Mouse (Mus musculus) liver, adult 2 months (tissue): ENCODE results near the gene Olfr986. TPM values are rescaled to one million over a fixed set of nuclear protein-coding genes. Genes with fewer than 3 reads are reported as not detected.

Source experiments
- DNase-seq: peaks from one replicate; pipeline ENCODE4 v3.0.0-alpha.2; 2011; ENCODE audit warnings: low read depth, low spot score; ENCODE audit errors: extremely low read depth
- H3K27ac ChIP-seq: fragments of 200-500 bp; replicated peaks from 2 replicates; pipeline ENCODE4 v1.5.1; 2012; ENCODE audit warnings: low read depth, mild to moderate bottlenecking, control low read depth, inconsistent platforms, low read length; ENCODE audit not compliant: insufficient read depth
- H3K27me3 ChIP-seq: fragments of 200-500 bp; 2 replicates; pipeline ENCODE4 v1.6.1; 2012; ENCODE audit warnings: mild to moderate bottlenecking, moderate library complexity, low read length, inconsistent platforms; ENCODE audit not compliant: control insufficient read depth, insufficient read depth
- H3K36me3 ChIP-seq: fragments of 200-500 bp; 2 replicates; pipeline ENCODE4 v1.6.1; 2012; ENCODE audit warnings: low read length, inconsistent platforms; ENCODE audit not compliant: control insufficient read depth, insufficient read depth
- H3K4me1 ChIP-seq: fragments of 200-500 bp; 2 replicates; pipeline ENCODE4 v1.6.1; 2011; ENCODE audit warnings: low read length; ENCODE audit not compliant: control insufficient read depth, insufficient read depth
- H3K4me3 ChIP-seq: fragments of 200-500 bp; 2 replicates; pipeline ENCODE4 v1.5.1; 2011; ENCODE audit warnings: low read depth, mild to moderate bottlenecking, control low read depth, low read length, moderate library complexity; ENCODE audit not compliant: insufficient read depth
- H3K79me2 ChIP-seq: fragments of 200-500 bp; 2 replicates; pipeline ENCODE4 v1.6.1; 2012; ENCODE audit warnings: inconsistent platforms, mild to moderate bottlenecking, low read length, moderate library complexity; ENCODE audit not compliant: control insufficient read depth, insufficient read depth
- H3K9ac ChIP-seq: fragments of 200-500 bp; 2 replicates; pipeline ENCODE4 v1.6.1; 2012; ENCODE audit warnings: low read depth, mild to moderate bottlenecking, control low read depth, inconsistent platforms, low read length
- CTCF ChIP-seq: fragments of 200-500 bp; IDR thresholded peaks from 2 replicates; pipeline ENCODE4 v1.5.1; 2011; ENCODE audit warnings: low read depth, low read length, control low read depth
- POLR2A ChIP-seq: fragments of 200-500 bp; IDR thresholded peaks from 2 replicates; pipeline ENCODE4 v1.6.1; 2011; ENCODE audit warnings: low read length, control low read depth; ENCODE audit not compliant: insufficient read depth; ENCODE audit errors: extremely low read depth
- WGBS: fragments of 180-500 bp; shearing (Covaris S2); methylation state at CpG from one replicate; pipeline ENCODE4 v1.1.7; 2018; 5-methylcytosine and 5-hydroxymethylcytosine counted together
- polyA plus RNA-seq: library from polyadenylated mRNA; depleted of rRNA; stranded (reverse); fragments of >200 nt; gene quantifications from 2 replicates; pipeline ENCODE4 v1.2.3, GENCODE M21; 2012; rRNA removed
- total RNA-seq: library from RNA; depleted of rRNA; stranded (reverse); fragments of >200 nt; gene quantifications from 2 replicates; pipeline ENCODE4 v1.2.3, GENCODE M21; 2014; rRNA removed

The Olfr986 gene
- total and polyA plus RNA-seq, 2 experiments = 0.09 TPM; not detected in 1

DNA sequence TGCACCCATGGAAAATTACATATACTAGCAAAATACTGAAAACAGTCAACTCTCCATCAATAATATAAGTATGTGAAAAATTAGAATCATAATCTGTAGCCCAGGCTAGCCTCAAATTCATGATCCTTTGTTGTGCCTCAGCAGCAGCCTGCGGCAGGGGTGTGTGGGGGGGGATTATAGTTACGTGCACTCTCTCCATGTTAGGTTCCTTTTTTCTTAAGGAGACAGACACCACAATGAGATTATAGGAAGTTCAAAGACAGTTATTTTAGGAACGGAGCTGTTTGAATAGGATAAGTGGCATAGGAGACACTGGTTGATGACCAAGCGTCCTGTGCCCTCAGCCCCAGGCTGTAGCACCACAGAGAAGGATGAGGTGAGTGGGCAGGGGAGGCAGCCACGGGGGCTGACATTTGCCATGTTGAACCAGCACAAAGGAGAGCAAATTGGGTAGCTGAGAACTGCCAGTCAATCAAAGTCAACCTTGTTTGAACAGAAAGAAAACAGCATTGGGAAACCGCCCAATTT, 48.1 kb downstream of the Olfr986 start:
- H3K79me2 ChIP-seq = no peaks in the 10 kb centered on the region
- H3K4me3 ChIP-seq = no peak overlapping the region
- DNase-seq = no peak
- H3K27me3 ChIP-seq = no peaks in the 10 kb centered on the region
- H3K36me3 ChIP-seq = no peaks in the 10 kb centered on the region
- 56% methylated on average over 6 of the region's 6 CpGs for WGBS
- no peak overlapping the region for H3K27ac ChIP-seq
- no peaks in the 10 kb centered on the region for H3K4me1 ChIP-seq
- TF ChIP-seq CTCF (no peak), POLR2A (no peak)
- no peak overlapping the region for H3K9ac ChIP-seq

GRCm38 (mm10) chr9:40229479-40229878, 48.8 kb downstream of the Olfr986 start:
- WGBS = 80% methylated on average over 5 of the region's 5 CpGs
- H3K9ac ChIP-seq = no peak overlapping the region
- TF ChIP-seq POLR2A (no peak), CTCF (no peak)

GRCm38 (mm10) chr9:40231019-40231418, 50.3 kb downstream of the Olfr986 start:
- H3K4me1 ChIP-seq = no peaks in the 10 kb centered on the region
- DNase-seq = no peak
- no peak overlapping the region for H3K27ac ChIP-seq
- H3K79me2 ChIP-seq = no peaks in the 10 kb centered on the region
- no peak overlapping the region for H3K4me3 ChIP-seq
- TF ChIP-seq POLR2A (no peak), CTCF (no peak)
- 82% methylated on average over 3 of the region's 3 CpGs for WGBS
- H3K36me3 ChIP-seq = no peaks in the 10 kb centered on the region
- H3K27me3 ChIP-seq = no peaks in the 10 kb centered on the region
- H3K9ac ChIP-seq = no peak overlapping the region

More at GRCm38 (mm10) chr9:40229479-40229878, 48.8 kb downstream of the Olfr986 start:
- Histone ChIP-seq H3K27ac (no peak overlapping the region), H3K4me3 (no peak overlapping the region), H3K79me2 (no peaks in the 10 kb centered on the region), H3K27me3 (no peaks in the 10 kb centered on the region), H3K36me3 (no peaks in the 10 kb centered on the region), H3K4me1 (no peaks in the 10 kb centered on the region)
- no peak for DNase-seq

- H3K27ac ChIP-seq = no peak overlapping the region
- H3K4me1 ChIP-seq = no peaks in the 10 kb centered on the region
- H3K36me3 ChIP-seq = no peaks in the 10 kb centered on the region
- no peaks in the 10 kb centered on the region for H3K27me3 ChIP-seq
- 70% methylated on average over 10 of the region's 10 CpGs for WGBS
- no peak overlapping the region for H3K9ac ChIP-seq
- no peak for TF ChIP-seq POLR2A
- no peak for TF ChIP-seq CTCF
- H3K79me2 ChIP-seq = no peaks in the 10 kb centered on the region
- DNase-seq = no peak
- no peak overlapping the region for H3K4me3 ChIP-seq
Measured at GRCm38 (mm10) chr9:40234233-40235072, 53.7 kb downstream of the Olfr986 start.

DNA sequence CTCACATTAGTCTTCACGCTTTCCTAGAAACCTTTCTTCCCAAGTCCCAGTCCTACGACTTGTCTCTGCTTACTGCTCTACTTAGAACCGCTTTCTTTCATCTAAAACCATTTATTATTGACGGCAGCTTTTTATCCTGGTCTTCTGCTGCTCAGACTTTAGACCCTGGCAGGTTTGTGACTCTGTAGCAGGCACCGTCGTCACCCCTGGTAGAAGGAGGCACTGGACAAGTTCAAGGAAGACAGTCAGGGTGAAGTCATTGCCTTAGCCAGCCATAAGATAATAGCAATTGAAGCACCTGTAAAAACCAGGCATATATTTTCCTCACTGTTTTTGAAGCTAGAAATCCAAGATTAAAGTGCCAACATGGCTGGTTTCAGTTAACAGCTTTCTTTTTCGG, 54.5 kb downstream of the Olfr986 start:
- no peak for DNase-seq
- Histone ChIP-seq H3K79me2 (no peaks in the 10 kb centered on the region), H3K4me1 (no peaks in the 10 kb centered on the region), H3K4me3 (no peak overlapping the region), H3K27ac (no peak overlapping the region), H3K36me3 (no peaks in the 10 kb centered on the region), H3K9ac (no peak overlapping the region), H3K27me3 (no peaks in the 10 kb centered on the region)
- 80% methylated on average over 7 of the region's 7 CpGs for WGBS
- no peak for TF ChIP-seq POLR2A
- TF ChIP-seq CTCF = no peak

Other genes starting within 250 kb of the Olfr986 start
- not detected in 2 replicates for gene Olfr974, start 243.4 kb upstream of the Olfr986 start, total RNA-seq
- gene Olfr974, start 243.4 kb upstream of the Olfr986 start, polyA plus RNA-seq = not detected in 2 replicates
- gene Olfr975, start 228.9 kb upstream of the Olfr986 start, total RNA-seq = not detected in 2 replicates
- gene Olfr975, start 228.9 kb upstream of the Olfr986 start, polyA plus RNA-seq = not detected in 2 replicates
- gene Olfr976, start 219.8 kb upstream of the Olfr986 start, total RNA-seq = not detected in 2 replicates
- gene Olfr976, start 219.8 kb upstream of the Olfr986 start, polyA plus RNA-seq = not detected in 2 replicates
- not detected in 2 replicates for gene Olfr978, start 188.8 kb upstream of the Olfr986 start, total RNA-seq
- not detected in 2 replicates for gene Olfr978, start 188.8 kb upstream of the Olfr986 start, polyA plus RNA-seq
- not detected in 2 replicates for gene Olfr979, start 177.5 kb upstream of the Olfr986 start, total RNA-seq
- not detected in 2 replicates for gene Olfr979, start 177.5 kb upstream of the Olfr986 start, polyA plus RNA-seq
- gene Olfr980, start 171.3 kb upstream of the Olfr986 start, total RNA-seq = not detected in 2 replicates
- not detected in 2 replicates for gene Olfr980, start 171.3 kb upstream of the Olfr986 start, polyA plus RNA-seq
- not detected in 2 replicates for gene Olfr981, start 159.5 kb upstream of the Olfr986 start, total RNA-seq
- not detected in 2 replicates for gene Olfr981, start 159.5 kb upstream of the Olfr986 start, polyA plus RNA-seq
- gene Olfr982, start 107.1 kb upstream of the Olfr986 start, total RNA-seq = not detected in 2 replicates
- gene Olfr982, start 107.1 kb upstream of the Olfr986 start, polyA plus RNA-seq = not detected in 2 replicates
- not detected in 2 replicates for gene Olfr983, start 87.3 kb upstream of the Olfr986 start, total RNA-seq
- gene Olfr983, start 87.3 kb upstream of the Olfr986 start, polyA plus RNA-seq = not detected in 2 replicates
- not detected in 2 replicates for gene Olfr984, start 66.7 kb upstream of the Olfr986 start, total RNA-seq
- not detected in 2 replicates for gene Olfr984, start 66.7 kb upstream of the Olfr986 start, polyA plus RNA-seq
- not detected in 2 replicates for gene Olfr985, start 50.7 kb upstream of the Olfr986 start, total RNA-seq
- gene Olfr985, start 50.7 kb upstream of the Olfr986 start, polyA plus RNA-seq = not detected in 2 replicates
- not detected in 2 replicates for gene Tmem225, start 32.8 kb upstream of the Olfr986 start, total RNA-seq
- not detected in 2 replicates for gene Tmem225, start 32.8 kb upstream of the Olfr986 start, polyA plus RNA-seq
- gene Zfp202, start 11.4 kb downstream of the Olfr986 start, total RNA-seq = 0.65 and 0.67 TPM in 2 replicates
- 0.28 and 0.29 TPM in 2 replicates for gene Zfp202, start 11.4 kb downstream of the Olfr986 start, polyA plus RNA-seq
- gene Scn3b, start 88.3 kb downstream of the Olfr986 start, total RNA-seq = 0.09 and 0.13 TPM in 2 replicates
- gene Scn3b, start 88.3 kb downstream of the Olfr986 start, polyA plus RNA-seq = 0.02 TPM in 1 of 2 replicates, not detected in the other